Mouse (Mus musculus): Measurements from ENCODE around the gene Gm45233. TPM values are rescaled to one million over a fixed set of nuclear protein-coding genes. Genes with fewer than 3 reads are reported as not detected.
A peak's percentile ranks its signal among the peaks of the same experiment; 100 is the strongest.

Gene Gm45233
- total RNA-seq, 2 experiments from 2014 or later, result 0.89 TPM; not detected in 1

GRCm38 (mm10) chr7:43451726-43452125, 7.8 kb downstream of the Gm45233 start:
- intact Hi-C loops (cut with DNase I), result no loop called here
- TF ChIP-seq CTCF (IDR thresholded peaks at IDR 0.05), result no peak
- Histone ChIP-seq H3K27ac (no peak overlapping the region), H3K4me3 (no peak overlapping the region)
- DNase-seq (ENCODE audit: extremely low spot score in 1 of 2, low spot score in 2 of 2), result no peak

GRCm38 (mm10) chr7:43452609-43453008, 8.7 kb downstream of the Gm45233 start:
- Histone ChIP-seq H3K4me3 (no peak overlapping the region), H3K27ac (no peak overlapping the region)
- intact Hi-C loops (cut with DNase I), result no loop called here
- peak; percentile 11 for TF ChIP-seq CTCF (IDR thresholded peaks at IDR 0.05)
- DNase-seq (ENCODE audit: extremely low spot score in 1 of 2, low spot score in 2 of 2), result no peak

GRCm38 (mm10) chr7:43453599-43454355, 9.8 kb downstream of the Gm45233 start:
- no peak for TF ChIP-seq CTCF (IDR thresholded peaks at IDR 0.05)
- intact Hi-C loops (cut with DNase I), result no loop called here
- no peak overlapping the region for H3K27ac ChIP-seq
- H3K4me3 ChIP-seq, result no peak overlapping the region
- no peak for DNase-seq (ENCODE audit: extremely low spot score in 1 of 2, low spot score in 2 of 2)

- H3K27ac ChIP-seq, result no peak overlapping the region
- TF ChIP-seq CTCF (IDR thresholded peaks at IDR 0.05), result no peak
- no peak overlapping the region for H3K4me3 ChIP-seq
- intact Hi-C loops (cut with DNase I), result no loop called here
- no peak for DNase-seq (ENCODE audit: extremely low spot score in 1 of 2, low spot score in 2 of 2)
Measured at GRCm38 (mm10) chr7:43454371-43454770, 10.4 kb downstream of the Gm45233 start.

DNA sequence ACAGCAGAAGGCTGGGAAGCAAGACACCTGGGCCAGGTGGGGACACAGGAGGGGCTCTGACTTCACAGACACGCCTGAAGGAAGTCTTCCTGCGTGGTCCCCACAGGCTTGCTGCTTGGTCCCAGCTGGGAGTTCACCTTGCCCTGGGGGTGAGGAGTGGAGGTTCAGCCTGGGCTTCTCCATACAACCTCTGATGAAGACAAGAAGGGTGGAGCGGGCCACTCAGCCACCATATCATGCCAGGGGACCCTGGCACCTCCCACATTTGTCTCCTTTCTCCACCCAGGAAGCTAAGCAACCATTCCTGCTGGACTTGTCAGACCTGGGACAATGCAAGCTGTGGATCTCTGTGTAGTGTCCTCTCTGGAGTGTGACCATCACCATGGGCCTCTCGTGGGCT, 18.9 kb downstream of the Gm45233 start, which contains the start of gene Vsig10l:
Vsig10l (plus strand) TSS at position 301 of the 400 bp plus-strand sequence.
- intact Hi-C loops (cut with DNase I), result no loop called here
- no peak within 1 kb of the TSS for H3K4me3 ChIP-seq
- H3K27ac ChIP-seq, result no peak within 1 kb of the TSS
- TF ChIP-seq CTCF (IDR thresholded peaks at IDR 0.05), result no peak
- DNase-seq (ENCODE audit: extremely low spot score in 1 of 2, low spot score in 2 of 2), result no peak

GRCm38 (mm10) chr7:43463976-43464375, 20.0 kb downstream of the Gm45233 start:
- intact Hi-C loops (cut with DNase I), result no loop called here
- Histone ChIP-seq H3K4me3 (no peak overlapping the region), H3K27ac (no peak overlapping the region)
- DNase-seq (ENCODE audit: extremely low spot score in 1 of 2, low spot score in 2 of 2), result no peak
- no peak for TF ChIP-seq CTCF (IDR thresholded peaks at IDR 0.05)

- H3K27ac ChIP-seq, result no peak overlapping the region
Measured at GRCm38 (mm10) chr7:43464864-43465343, 21.0 kb downstream of the Gm45233 start.

GRCm38 (mm10) chr7:43465344-43466098, 21.6 kb downstream of the Gm45233 start:
- intact Hi-C loops (cut with DNase I), result loop anchor here (1.0 kb wide), 2 partner anchors 30 to 42 kb away; no protein-coding TSS in a partner anchor
- TF ChIP-seq CTCF (IDR thresholded peaks at IDR 0.05), result no peak; the same call in none of the 2 replicates
- DNase-seq (ENCODE audit: extremely low spot score in 1 of 2, low spot score in 2 of 2), result peak; percentile 65 to 76
- no peak overlapping the region for H3K27ac ChIP-seq
- peak overlapping the region; percentile 34 for H3K4me3 ChIP-seq

More at GRCm38 (mm10) chr7:43464864-43465343, 21.0 kb downstream of the Gm45233 start:
- TF ChIP-seq CTCF (IDR thresholded peaks at IDR 0.05), result peak; percentile 34; the same call in 1 of the 2 replicates
- intact Hi-C loops (cut with DNase I), result no loop called here
- H3K4me3 ChIP-seq, result peak overlapping the region; percentile 34
- no peak for DNase-seq (ENCODE audit: extremely low spot score in 1 of 2, low spot score in 2 of 2)

DNA sequence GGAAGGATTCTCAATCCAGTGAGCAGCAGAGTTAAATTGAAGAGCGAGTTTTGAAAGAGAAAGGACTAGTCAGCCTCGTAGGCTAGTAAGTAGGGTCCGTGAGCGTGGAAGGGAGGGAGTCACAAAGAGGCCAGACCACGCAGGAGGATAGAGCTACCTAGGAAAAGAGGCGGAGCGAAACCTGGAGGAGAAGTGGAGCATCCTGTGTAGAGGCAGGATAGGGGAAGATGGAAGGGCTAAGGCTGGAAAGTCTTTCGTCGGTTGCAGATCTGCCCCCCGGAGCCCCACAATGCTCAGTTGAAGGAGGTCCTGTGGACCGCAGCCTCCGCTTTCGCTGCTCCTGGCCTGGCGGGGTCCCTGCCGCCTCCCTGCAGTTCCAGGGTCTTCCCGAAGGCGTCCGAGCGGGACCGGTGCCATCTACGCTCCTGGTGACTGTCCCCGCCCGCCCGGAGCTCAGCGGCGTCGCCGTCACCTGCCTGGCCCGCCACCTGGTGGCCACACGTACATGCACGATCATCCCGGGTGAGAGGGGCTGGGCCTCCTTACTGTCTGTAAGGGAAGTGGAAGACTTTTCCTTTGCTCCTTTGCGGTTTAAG, 22.3 kb downstream of the Gm45233 start:
- Histone ChIP-seq H3K27ac (no peak overlapping the region), H3K4me3 (peak overlapping the region; percentile 34)
- peak; percentile 78 to 80 for DNase-seq (ENCODE audit: extremely low spot score in 1 of 2, low spot score in 2 of 2)
- peak; percentile 91 for TF ChIP-seq CTCF (IDR thresholded peaks at IDR 0.05)
- intact Hi-C loops (cut with DNase I), result loop anchor here (1.0 kb wide), 2 partner anchors 29 to 43 kb away; no protein-coding TSS in a partner anchor

GRCm38 (mm10) chr7:43470373-43470772, 26.4 kb downstream of the Gm45233 start:
- TF ChIP-seq CTCF (IDR thresholded peaks at IDR 0.05), result peak; percentile 60
- no peak overlapping the region for H3K27ac ChIP-seq
- intact Hi-C loops (cut with DNase I), result loop anchor here (1.0 kb wide), 1 partner anchor 25 kb away; no protein-coding TSS in a partner anchor
- H3K4me3 ChIP-seq, result no peak overlapping the region
- no peak for DNase-seq (ENCODE audit: extremely low spot score in 1 of 2, low spot score in 2 of 2)

- no peak for DNase-seq (ENCODE audit: extremely low spot score in 1 of 2, low spot score in 2 of 2)
- Histone ChIP-seq H3K27ac (no peak overlapping the region), H3K4me3 (no peak overlapping the region)
- intact Hi-C loops (cut with DNase I), result no loop called here
- no peak; the same call in 1 of the 2 replicates for TF ChIP-seq CTCF (IDR thresholded peaks at IDR 0.05)
Measured at GRCm38 (mm10) chr7:43475706-43476105, 31.8 kb downstream of the Gm45233 start.
